Mouse (Mus musculus) liver, adult 2 months (tissue): Measurements from ENCODE around the gene Insig1.

ENCODE experiments used
- CTCF ChIP-seq: fragments of 200-500 bp; IDR thresholded peaks from 2 replicates; pipeline ENCODE4 v1.5.1; 2011; ENCODE audit warnings: low read depth, low read length, control low read depth
- POLR2A ChIP-seq: fragments of 200-500 bp; IDR thresholded peaks from 2 replicates; pipeline ENCODE4 v1.6.1; 2011; ENCODE audit warnings: low read length, control low read depth; ENCODE audit not compliant: insufficient read depth; ENCODE audit errors: extremely low read depth

GRCm38 (mm10) chr5:28095671-28096070 lies 24.5 kb downstream of the Insig1 start:
- TF ChIP-seq CTCF (no peak), POLR2A (no peak)
